Mouse (Mus musculus) brain, embryonic 14.5 days (tissue): Measurements from ENCODE around the gene Trip6.

Experiments used
- CTCF ChIP-seq: fragments of 200-500 bp; IDR thresholded peaks from 2 replicates; pipeline ENCODE4 v1.5.1; 2012; ENCODE audit warnings: inconsistent platforms, mild to moderate bottlenecking, moderate library complexity, borderline replicate concordance; ENCODE audit not compliant: insufficient read depth, insufficient read length; ENCODE audit errors: extremely low read depth
- POLR2A ChIP-seq: fragments of 200-500 bp; IDR thresholded peaks from 2 replicates; pipeline ENCODE4 v1.6.1; 2012; ENCODE audit warnings: mild to moderate bottlenecking, inconsistent platforms, borderline replicate concordance; ENCODE audit not compliant: poor library complexity, insufficient read depth, insufficient read length, severe bottlenecking; ENCODE audit errors: extremely low read depth

GRCm38 (mm10) chr5:137277360-137278342 lies 36.6 kb downstream of the Trip6 start:
- TF ChIP-seq CTCF (peak; percentile 70; the same call in 1 of the 2 replicates), POLR2A (no peak)
